Mouse (Mus musculus) layer of hippocampus, adult 9-10 months (tissue): ENCODE results near the gene Cep126.
A peak's percentile ranks its signal among the peaks of the same experiment; 100 is the strongest.

Experiments used
- DNase-seq: peaks from one replicate; pipeline ENCODE4 v3.0.0; 2022; ENCODE audit warnings: low spot score

Gene Cep126

GRCm38 (mm10) chr9:8134117-8134574 is at the start of gene Cep126:
Cep126 (minus strand) TSS chr9:8134294.
- peak; percentile 24 for DNase-seq

GRCm38 (mm10) chr9:8179554-8179953 is 45.5 kb upstream of the Cep126 start:
- no peak for DNase-seq

GRCm38 (mm10) chr9:8177099-8177498 is 43.0 kb upstream of the Cep126 start:
- DNase-seq = no peak

GRCm38 (mm10) chr9:8157011-8157410 is 22.9 kb upstream of the Cep126 start:
- DNase-seq = no peak

GRCm38 (mm10) chr9:8139501-8139900 is 5.4 kb upstream of the Cep126 start:
- DNase-seq = no peak

GRCm38 (mm10) chr9:8133586-8134115 is 443 bp downstream of the Cep126 start:
- no peak for DNase-seq

GRCm38 (mm10) chr9:8123495-8123894 is 10.6 kb downstream of the Cep126 start:
- no peak for DNase-seq

GRCm38 (mm10) chr9:8114516-8114915 is 19.6 kb downstream of the Cep126 start:
- no peak for DNase-seq

GRCm38 (mm10) chr9:8103050-8103449 is 31.0 kb downstream of the Cep126 start:
- no peak for DNase-seq

- no peak for DNase-seq
Measured at GRCm38 (mm10) chr9:8100962-8101361, 33.1 kb downstream of the Cep126 start.

- no peak for DNase-seq
Measured at GRCm38 (mm10) chr9:8078882-8079281, 55.2 kb downstream of the Cep126 start.

GRCm38 (mm10) chr9:8074345-8074744 is 59.7 kb downstream of the Cep126 start:
- no peak for DNase-seq

- DNase-seq = no peak
Measured at GRCm38 (mm10) chr9:8073203-8073755, 60.8 kb downstream of the Cep126 start.

GRCm38 (mm10) chr9:8059636-8060035 is 74.5 kb downstream of the Cep126 start:
- no peak for DNase-seq

GRCm38 (mm10) chr9:8054831-8055230 is 79.3 kb downstream of the Cep126 start:
- no peak for DNase-seq

- no peak for DNase-seq
Measured at GRCm38 (mm10) chr9:8043044-8043387, 91.1 kb downstream of the Cep126 start.

- DNase-seq = peak; percentile 89
Measured at GRCm38 (mm10) chr9:8042338-8043043, 91.6 kb downstream of the Cep126 start, which contains the start of gene Cfap300. Cfap300 (minus strand) TSS chr9:8042823.

GRCm38 (mm10) chr9:8035546-8035945 is 98.5 kb downstream of the Cep126 start:
- no peak for DNase-seq

- no peak for DNase-seq
Measured at GRCm38 (mm10) chr9:8035091-8035490, 99.0 kb downstream of the Cep126 start.

GRCm38 (mm10) chr9:8034143-8034542 is 100.0 kb downstream of the Cep126 start:
- no peak for DNase-seq

- DNase-seq = no peak
Measured at GRCm38 (mm10) chr9:8032847-8033246, 101.2 kb downstream of the Cep126 start.
